Mouse (Mus musculus) MEL (cell line): ENCODE measurements at regions not wholly inside any gene's neighbourhood (a gene's known extent, or its start where the extent isn't known, plus 50 kb on each side); places are given as distances from the start of the nearest gene placed in this dataset.

Experiments
- POLR2A ChIP-seq, 2 experiments: IDR thresholded peaks; 2 replicates each; pipeline ENCODE4 v1.6.1; 2011 to 2012; ENCODE audit warnings: low read length in 2 of 2, mild to moderate bottlenecking in 2 of 2, control low read depth in 1 of 2, improper control_type of control experiment in 1 of 2, low read depth in 1 of 2, moderate library complexity in 1 of 2; ENCODE audit not compliant: control insufficient read depth in 1 of 2, insufficient read depth in 1 of 2, poor library complexity in 1 of 2
- TAL1 ChIP-seq: IDR thresholded peaks from 2 replicates; pipeline ENCODE4 v1.6.1; 2012; ENCODE audit warnings: mild to moderate bottlenecking, inconsistent platforms, low read length, moderate library complexity, mixed read lengths

- no peak for TF ChIP-seq POLR2A (IDR thresholded peaks at IDR 0.05; ENCODE audit: control insufficient read depth in 1 of 2, insufficient read depth in 1 of 2, low read depth in 1 of 2, low read length in 2 of 2, poor library complexity in 1 of 2)
- TF ChIP-seq TAL1: no peak; the same call in 1 of the 2 replicates
These were observed 142.2 kb downstream of the Qrsl1 start for GRCm38 (mm10) chr10:43759186-43759905.
